Mouse (Mus musculus): Measurements from ENCODE around the gene Trip11. TPM values are rescaled to one million over a fixed set of nuclear protein-coding genes. Genes with fewer than 3 reads are reported as not detected.

The Trip11 gene
- polyA plus RNA-seq, 1 experiment, result 9.6 TPM

GRCm38 (mm10) chr12:101818246-101818607 lies 94.8 kb downstream of the Trip11 start:
- no peak for TF ChIP-seq POLR2A (IDR thresholded peaks at IDR 0.05; ENCODE audit: borderline replicate concordance, extremely low read depth, insufficient read depth, insufficient read length, poor library complexity, severe bottlenecking)
- no peak for TF ChIP-seq CTCF (IDR thresholded peaks at IDR 0.05; ENCODE audit: borderline replicate concordance, extremely low read depth, insufficient read depth, insufficient read length)
- peak; percentile 8 for DNase-seq (ENCODE audit: low read depth)

GRCm38 (mm10) chr12:101816810-101817209 lies 96.3 kb downstream of the Trip11 start:
- TF ChIP-seq POLR2A (IDR thresholded peaks at IDR 0.05; ENCODE audit: borderline replicate concordance, extremely low read depth, insufficient read depth, insufficient read length, poor library complexity, severe bottlenecking) (no peak), CTCF (IDR thresholded peaks at IDR 0.05; ENCODE audit: borderline replicate concordance, extremely low read depth, insufficient read depth, insufficient read length) (no peak)
- no peak for DNase-seq (ENCODE audit: low read depth)

- TF ChIP-seq POLR2A (IDR thresholded peaks at IDR 0.05; ENCODE audit: borderline replicate concordance, extremely low read depth, insufficient read depth, insufficient read length, poor library complexity, severe bottlenecking) (no peak), CTCF (IDR thresholded peaks at IDR 0.05; ENCODE audit: borderline replicate concordance, extremely low read depth, insufficient read depth, insufficient read length) (no peak)
- DNase-seq (ENCODE audit: low read depth), result no peak
Measured at GRCm38 (mm10) chr12:101815796-101816195, 97.3 kb downstream of the Trip11 start.

GRCm38 (mm10) chr12:101814423-101814822 lies 98.6 kb downstream of the Trip11 start:
- TF ChIP-seq CTCF (IDR thresholded peaks at IDR 0.05; ENCODE audit: borderline replicate concordance, extremely low read depth, insufficient read depth, insufficient read length) (no peak), POLR2A (IDR thresholded peaks at IDR 0.05; ENCODE audit: borderline replicate concordance, extremely low read depth, insufficient read depth, insufficient read length, poor library complexity, severe bottlenecking) (no peak)
- DNase-seq (ENCODE audit: low read depth), result no peak

- DNase-seq (ENCODE audit: low read depth), result no peak
- peak; percentile 43; the same call in 1 of the 2 replicates for TF ChIP-seq CTCF (IDR thresholded peaks at IDR 0.05; ENCODE audit: borderline replicate concordance, extremely low read depth, insufficient read depth, insufficient read length)
- TF ChIP-seq POLR2A (IDR thresholded peaks at IDR 0.05; ENCODE audit: borderline replicate concordance, extremely low read depth, insufficient read depth, insufficient read length, poor library complexity, severe bottlenecking), result no peak
Measured at GRCm38 (mm10) chr12:101811181-101811580, 101.9 kb downstream of the Trip11 start.

DNA sequence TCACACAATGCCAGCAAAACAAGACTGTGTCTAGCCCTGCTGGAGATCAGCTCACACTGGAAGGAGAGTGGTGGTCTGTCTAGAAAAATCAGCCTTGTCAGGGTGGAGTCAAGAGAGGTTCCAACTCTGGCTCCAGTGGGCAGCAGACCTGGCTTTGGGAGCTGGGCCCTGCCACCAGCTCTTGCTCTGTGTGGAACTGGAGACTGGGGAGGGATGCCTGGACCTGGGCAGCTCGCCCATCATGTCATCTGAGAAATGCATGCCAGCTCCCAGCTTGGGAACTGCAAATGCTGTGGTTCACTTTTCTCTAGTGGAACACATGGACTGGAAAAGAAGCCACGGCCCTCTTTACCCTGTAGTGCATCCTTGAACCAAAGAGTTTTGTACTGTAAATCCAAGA lies 102.6 kb downstream of the Trip11 start:
- TF ChIP-seq POLR2A (IDR thresholded peaks at IDR 0.05; ENCODE audit: borderline replicate concordance, extremely low read depth, insufficient read depth, insufficient read length, poor library complexity, severe bottlenecking) (no peak), CTCF (IDR thresholded peaks at IDR 0.05; ENCODE audit: borderline replicate concordance, extremely low read depth, insufficient read depth, insufficient read length) (no peak)
- DNase-seq (ENCODE audit: low read depth), result peak; percentile 8

GRCm38 (mm10) chr12:101807400-101807799 lies 105.7 kb downstream of the Trip11 start:
- peak; percentile 13 for DNase-seq (ENCODE audit: low read depth)
- TF ChIP-seq POLR2A (IDR thresholded peaks at IDR 0.05; ENCODE audit: borderline replicate concordance, extremely low read depth, insufficient read depth, insufficient read length, poor library complexity, severe bottlenecking) (no peak), CTCF (IDR thresholded peaks at IDR 0.05; ENCODE audit: borderline replicate concordance, extremely low read depth, insufficient read depth, insufficient read length) (no peak)

- TF ChIP-seq CTCF (IDR thresholded peaks at IDR 0.05; ENCODE audit: borderline replicate concordance, extremely low read depth, insufficient read depth, insufficient read length) (no peak), POLR2A (IDR thresholded peaks at IDR 0.05; ENCODE audit: borderline replicate concordance, extremely low read depth, insufficient read depth, insufficient read length, poor library complexity, severe bottlenecking) (no peak)
Measured at GRCm38 (mm10) chr12:101802445-101802844, 110.6 kb downstream of the Trip11 start.

GRCm38 (mm10) chr12:101801744-101802143 lies 111.3 kb downstream of the Trip11 start:
- TF ChIP-seq POLR2A (IDR thresholded peaks at IDR 0.05; ENCODE audit: borderline replicate concordance, extremely low read depth, insufficient read depth, insufficient read length, poor library complexity, severe bottlenecking) (no peak), CTCF (IDR thresholded peaks at IDR 0.05; ENCODE audit: borderline replicate concordance, extremely low read depth, insufficient read depth, insufficient read length) (no peak)
- no peak for DNase-seq (ENCODE audit: low read depth)

More at GRCm38 (mm10) chr12:101802445-101802844, 110.6 kb downstream of the Trip11 start:
- no peak for DNase-seq (ENCODE audit: low read depth)

- no peak for DNase-seq (ENCODE audit: low read depth)
- no peak for TF ChIP-seq POLR2A (IDR thresholded peaks at IDR 0.05; ENCODE audit: borderline replicate concordance, extremely low read depth, insufficient read depth, insufficient read length, poor library complexity, severe bottlenecking)
- no peak for TF ChIP-seq CTCF (IDR thresholded peaks at IDR 0.05; ENCODE audit: borderline replicate concordance, extremely low read depth, insufficient read depth, insufficient read length)
Measured at GRCm38 (mm10) chr12:101801051-101801450, 112.0 kb downstream of the Trip11 start.

- TF ChIP-seq POLR2A (IDR thresholded peaks at IDR 0.05; ENCODE audit: borderline replicate concordance, extremely low read depth, insufficient read depth, insufficient read length, poor library complexity, severe bottlenecking) (no peak), CTCF (IDR thresholded peaks at IDR 0.05; ENCODE audit: borderline replicate concordance, extremely low read depth, insufficient read depth, insufficient read length) (no peak)
Measured at GRCm38 (mm10) chr12:101798189-101798922, 114.7 kb downstream of the Trip11 start.

GRCm38 (mm10) chr12:101794458-101794857 lies 118.6 kb downstream of the Trip11 start:
- no peak for TF ChIP-seq POLR2A (IDR thresholded peaks at IDR 0.05; ENCODE audit: borderline replicate concordance, extremely low read depth, insufficient read depth, insufficient read length, poor library complexity, severe bottlenecking)
- no peak for TF ChIP-seq CTCF (IDR thresholded peaks at IDR 0.05; ENCODE audit: borderline replicate concordance, extremely low read depth, insufficient read depth, insufficient read length)
- DNase-seq (ENCODE audit: low read depth), result no peak

More at GRCm38 (mm10) chr12:101798189-101798922, 114.7 kb downstream of the Trip11 start:
- DNase-seq (ENCODE audit: low read depth), result no peak
